Mouse (Mus musculus) G1E (cell line): Measurements from ENCODE around the gene Arid3a.

Experiments
- CTCF ChIP-seq: IDR thresholded peaks from 2 replicates; pipeline ENCODE4 v1.5.1; 2012; ENCODE audit warnings: low read depth, low read length, inconsistent platforms, mixed read lengths
- GATA1 ChIP-seq: IDR thresholded peaks from 2 replicates; pipeline ENCODE4 v1.6.1; 2012; ENCODE audit warnings: borderline replicate concordance, low read length, inconsistent platforms, mixed read lengths
- GATA2 ChIP-seq: IDR thresholded peaks from 2 replicates; pipeline ENCODE4 v1.6.1; 2012; ENCODE audit warnings: low read depth, low read length, inconsistent platforms, borderline replicate concordance
- POLR2AphosphoS5 ChIP-seq: IDR thresholded peaks from 2 replicates; pipeline ENCODE4 v1.6.1; 2012; ENCODE audit warnings: low read depth, low read length, inconsistent platforms; ENCODE audit not compliant: insufficient replicate concordance
- TAL1 ChIP-seq: conservative IDR thresholded peaks from 2 replicates; pipeline ENCODE4 v1.6.1; 2012; ENCODE audit warnings: low read depth, low read length, inconsistent platforms, mixed read lengths

GRCm38 (mm10) chr10:79936911-79937441 lies 10.1 kb downstream of the Arid3a start:
- TF ChIP-seq CTCF (no peak), TAL1 (no peak), GATA1 (no peak), POLR2AphosphoS5 (no peak), GATA2 (no peak)
